Mouse (Mus musculus) C2C12 (cell line): ENCODE data around the gene Utrn.

Experiments used
- CTCF ChIP-seq: IDR thresholded peaks from one replicate; pipeline ENCODE4 v1.5.1; 2011; ENCODE audit not compliant: control insufficient read depth, insufficient read depth, insufficient read length
- FOSL1 ChIP-seq: IDR thresholded peaks from one replicate; pipeline ENCODE4 v1.8.0; 2011; ENCODE audit warnings: mild to moderate bottlenecking, low read length; ENCODE audit not compliant: poor library complexity, insufficient read depth, severe bottlenecking

- no peak for TF ChIP-seq CTCF
- no peak for TF ChIP-seq FOSL1
These were observed 167.5 kb downstream of the Utrn start for GRCm38 (mm10) chr10:12701694-12702093.
